Mouse (Mus musculus) urinary bladder, postnatal 10 days (tissue): ENCODE results near the gene Dgkd.

ENCODE experiments used
- DNase-seq: peaks from one replicate; pipeline ENCODE4 v3.0.0; 2022; ENCODE audit warnings: low spot score

The Dgkd gene

GRCm38 (mm10) chr1:87936075-87936474 is 83.0 kb downstream of the Dgkd start:
- DNase-seq, result no peak

GRCm38 (mm10) chr1:87936516-87936915 is 83.4 kb downstream of the Dgkd start:
- DNase-seq, result no peak

GRCm38 (mm10) chr1:87941765-87942164 is 88.7 kb downstream of the Dgkd start:
- no peak for DNase-seq

GRCm38 (mm10) chr1:87947681-87948091 is 94.6 kb downstream of the Dgkd start:
- no peak for DNase-seq

- DNase-seq, result no peak
Observed at GRCm38 (mm10) chr1:87951641-87952040, 98.6 kb downstream of the Dgkd start.

GRCm38 (mm10) chr1:87953073-87953472 is 100.0 kb downstream of the Dgkd start:
- DNase-seq, result no peak

GRCm38 (mm10) chr1:87958931-87959330 is 105.8 kb downstream of the Dgkd start:
- DNase-seq, result no peak

GRCm38 (mm10) chr1:87959532-87959931 is 106.4 kb downstream of the Dgkd start:
- no peak for DNase-seq

GRCm38 (mm10) chr1:87959998-87960431 is 106.9 kb downstream of the Dgkd start:
- DNase-seq, result no peak

- DNase-seq, result no peak
Observed at GRCm38 (mm10) chr1:87960752-87961151, 107.7 kb downstream of the Dgkd start.

GRCm38 (mm10) chr1:87961459-87962167 is 108.5 kb downstream of the Dgkd start:
- DNase-seq, result no peak

GRCm38 (mm10) chr1:87970381-87970780 is 117.3 kb downstream of the Dgkd start:
- DNase-seq, result no peak

- no peak for DNase-seq
Observed at GRCm38 (mm10) chr1:87982291-87982690, 129.2 kb downstream of the Dgkd start.

GRCm38 (mm10) chr1:87992716-87993115 is 139.6 kb downstream of the Dgkd start:
- no peak for DNase-seq
